Mouse (Mus musculus) embryonic facial prominence, embryonic 15.5 days (tissue): ENCODE results near the gene Pgls. TPM values are rescaled to one million over a fixed set of nuclear protein-coding genes. Genes with fewer than 3 reads are reported as not detected.

Source experiments
- ATAC-seq: fragments of 200-750 bp; cut with Nextera tagmentation; 2 replicates; pipeline ENCODE4 v1.8.0; 2017; ENCODE audit warnings: low read depth, moderate TSS enrichment; ENCODE audit not compliant: insufficient number of reproducible peaks, low FRiP score, low TSS enrichment
- H3K27ac ChIP-seq: fragments of 300-500 bp; sonication (generic); replicated peaks from 2 replicates; pipeline ENCODE4 v1.5.1; 2015; ENCODE audit warnings: mild to moderate bottlenecking, inconsistent platforms
- H3K27me3 ChIP-seq: fragments of 300-500 bp; sonication (generic); 2 replicates; pipeline ENCODE4 v1.6.1; 2015; ENCODE audit warnings: inconsistent platforms
- H3K36me3 ChIP-seq: fragments of 300-500 bp; sonication (generic); 2 replicates; pipeline ENCODE4 v1.6.1; 2015; ENCODE audit warnings: mild to moderate bottlenecking, inconsistent platforms
- H3K4me1 ChIP-seq: fragments of 300-500 bp; sonication (generic); 2 replicates; pipeline ENCODE4 v1.6.1; 2015; ENCODE audit warnings: inconsistent platforms
- H3K4me2 ChIP-seq: fragments of 300-500 bp; sonication (generic); replicated peaks from 2 replicates; pipeline ENCODE4 v1.6.1; 2015; ENCODE audit warnings: mild to moderate bottlenecking, inconsistent platforms
- H3K4me3 ChIP-seq: fragments of 300-500 bp; sonication (generic); replicated peaks from 2 replicates; pipeline ENCODE4 v1.5.1; 2015; ENCODE audit warnings: mild to moderate bottlenecking, inconsistent platforms
- H3K9ac ChIP-seq: fragments of 300-500 bp; sonication (generic); 2 replicates; pipeline ENCODE4 v1.6.1; 2015; ENCODE audit warnings: inconsistent platforms
- H3K9me3 ChIP-seq: fragments of 300-500 bp; sonication (generic); replicated peaks from 2 replicates; pipeline ENCODE4 v1.6.1; 2016; ENCODE audit warnings: inconsistent platforms
- WGBS: fragments of 180-500 bp; shearing (Covaris S2); methylation state at CpG from one replicate; pipeline ENCODE4 v1.1.7; 2015; 5-methylcytosine and 5-hydroxymethylcytosine counted together
- microRNA-seq: library from miRNA; unstranded; fragments of <30 nt; microRNA quantifications from one replicate; pipeline ENCODE4, GENCODE M21; 2016; ENCODE audit warnings: borderline number of aligned reads
- polyA plus RNA-seq: library from polyadenylated mRNA; unstranded; fragments of >200 nt; fragmentation: Nextera tagmentation; extraction: Ambion mirVana; gene quantifications from 2 replicates; pipeline ENCODE4 v1.2.1, GENCODE M21; 2015

Gene Pgls
- polyA plus RNA-seq, 1 experiment from 2014 or later: 229 TPM

GRCm38 (mm10) chr8:71639318-71639717 lies 47.3 kb downstream of the Pgls start:
- no peak overlapping the region for H3K27ac ChIP-seq
- H3K27me3 ChIP-seq: peaks cover 6% of the 10 kb centered on the region; the same call in 1 of the 2 replicates
- 79% methylated on average over 4 of the region's 4 CpGs for WGBS
- H3K4me1 ChIP-seq: peaks cover 5% of the 10 kb centered on the region
- no peaks in the 10 kb centered on the region for H3K36me3 ChIP-seq
- H3K4me3 ChIP-seq: no peak overlapping the region
- no peak overlapping the region for H3K9ac ChIP-seq
- H3K9me3 ChIP-seq: no peaks in the 10 kb centered on the region
- no peak overlapping the region for H3K4me2 ChIP-seq
- ATAC-seq: no peak

GRCm38 (mm10) chr8:71645510-71645909 lies 53.5 kb downstream of the Pgls start:
- H3K4me2 ChIP-seq: no peak overlapping the region
- H3K9ac ChIP-seq: no peak overlapping the region
- ATAC-seq: no peak
- H3K27ac ChIP-seq: no peak overlapping the region
- H3K4me3 ChIP-seq: no peak overlapping the region
- H3K4me1 ChIP-seq: no peaks in the 10 kb centered on the region
- no peaks in the 10 kb centered on the region for H3K36me3 ChIP-seq
- no peaks in the 10 kb centered on the region for H3K27me3 ChIP-seq
- WGBS: 83% methylated on average over 9 of the region's 9 CpGs
- H3K9me3 ChIP-seq: no peaks in the 10 kb centered on the region

Small RNA genes lying within 50 kb of the gene (microRNA-seq; reads per million reads assigned to microRNA genes)
- not detected for gene Mir6769b

Other genes starting within 250 kb of the Pgls start
- gene Use1, start 225.3 kb upstream of the Pgls start, polyA plus RNA-seq: 100 and 121 TPM in 2 replicates
- gene Ocel1, start 220.9 kb upstream of the Pgls start, polyA plus RNA-seq: 7.1 and 8.5 TPM in 2 replicates
- gene Nr2f6, start 210.2 kb upstream of the Pgls start, polyA plus RNA-seq: 59.0 and 61.2 TPM in 2 replicates
- 11.6 and 12.7 TPM in 2 replicates for gene Ushbp1, start 196.4 kb upstream of the Pgls start, polyA plus RNA-seq
- gene Babam1, start 195.3 kb upstream of the Pgls start, polyA plus RNA-seq: 96.7 and 106 TPM in 2 replicates
- 33.1 and 33.7 TPM in 2 replicates for gene Ankle1, start 186.2 kb upstream of the Pgls start, polyA plus RNA-seq
- 73.2 and 77.0 TPM in 2 replicates for gene Abhd8, start 128.5 kb upstream of the Pgls start, polyA plus RNA-seq
- gene Mrpl34, start 127.2 kb upstream of the Pgls start, polyA plus RNA-seq: 115 and 122 TPM in 2 replicates
- 105 and 112 TPM in 2 replicates for gene Dda1, start 123.0 kb upstream of the Pgls start, polyA plus RNA-seq
- 3.0 and 3.7 TPM in 2 replicates for gene Ano8, start 106.2 kb upstream of the Pgls start, polyA plus RNA-seq
- 15.9 and 17.3 TPM in 2 replicates for gene Gtpbp3, start 104.1 kb upstream of the Pgls start, polyA plus RNA-seq
- 61.4 and 62.8 TPM in 2 replicates for gene Plvap, start 80.4 kb upstream of the Pgls start, polyA plus RNA-seq
- 2.4 and 3.0 TPM in 2 replicates for gene Ccdc194, start 66.5 kb upstream of the Pgls start, polyA plus RNA-seq
- 34.8 and 35.5 TPM in 2 replicates for gene Bst2, start 54.7 kb upstream of the Pgls start, polyA plus RNA-seq
- 86.8 and 92.9 TPM in 2 replicates for gene Mvb12a, start 49.3 kb upstream of the Pgls start, polyA plus RNA-seq
- 1.2 and 1.7 TPM in 2 replicates for gene Tmem221, start 33.3 kb upstream of the Pgls start, polyA plus RNA-seq
- gene Nxnl1, start 25.6 kb upstream of the Pgls start, polyA plus RNA-seq: 0.13 and 0.18 TPM in 2 replicates
- 51.1 and 55.7 TPM in 2 replicates for gene Slc27a1, start 23.3 kb upstream of the Pgls start, polyA plus RNA-seq
- 3.1 and 4.7 TPM in 2 replicates for gene Fam129c, start 5.5 kb downstream of the Pgls start, polyA plus RNA-seq
- 94.6 and 98.9 TPM in 2 replicates for gene Colgalt1, start 18.8 kb downstream of the Pgls start, polyA plus RNA-seq
- 1.2 and 2.0 TPM in 2 replicates for gene Unc13a, start 79.6 kb downstream of the Pgls start, polyA plus RNA-seq
- 5.3 and 6.3 TPM in 2 replicates for gene Jak3, start 84.1 kb downstream of the Pgls start, polyA plus RNA-seq
- 1.1 TPM in 2 replicates for gene Insl3, start 97.0 kb downstream of the Pgls start, polyA plus RNA-seq
- gene B3gnt3, start 109.6 kb downstream of the Pgls start, polyA plus RNA-seq: 1.1 and 1.4 TPM in 2 replicates
- 8.1 and 9.8 TPM in 2 replicates for gene Fcho1, start 133.5 kb downstream of the Pgls start, polyA plus RNA-seq